Mouse (Mus musculus): Measurements from ENCODE around the gene Dhx16. TPM values are rescaled to one million over a fixed set of nuclear protein-coding genes. Genes with fewer than 3 reads are reported as not detected.

Gene Dhx16
- total RNA-seq, 2 experiments from 2014 or later = 72.8 to 87.6 TPM

DNA sequence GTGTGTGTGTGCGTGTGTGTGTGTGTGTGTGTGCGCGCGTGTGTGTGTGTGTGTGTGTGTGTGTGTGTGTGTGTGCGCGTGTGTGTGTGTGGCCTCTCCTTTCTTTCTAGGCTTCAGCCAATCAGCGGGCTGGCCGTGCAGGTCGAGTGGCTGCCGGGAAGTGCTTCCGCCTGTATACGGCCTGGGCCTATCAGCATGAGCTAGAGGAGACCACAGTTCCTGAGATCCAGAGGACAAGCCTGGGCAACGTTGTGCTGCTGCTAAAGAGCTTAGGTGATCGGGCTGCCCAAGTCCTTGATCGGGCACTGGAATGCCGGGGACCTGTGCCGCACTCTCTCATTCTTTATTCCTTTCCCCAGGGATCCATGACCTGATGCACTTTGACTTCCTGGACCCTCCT lies 8.1 kb downstream of the Dhx16 start:
- no peak for ATAC-seq (ENCODE audit: poor library complexity, severe bottlenecking)

DNA sequence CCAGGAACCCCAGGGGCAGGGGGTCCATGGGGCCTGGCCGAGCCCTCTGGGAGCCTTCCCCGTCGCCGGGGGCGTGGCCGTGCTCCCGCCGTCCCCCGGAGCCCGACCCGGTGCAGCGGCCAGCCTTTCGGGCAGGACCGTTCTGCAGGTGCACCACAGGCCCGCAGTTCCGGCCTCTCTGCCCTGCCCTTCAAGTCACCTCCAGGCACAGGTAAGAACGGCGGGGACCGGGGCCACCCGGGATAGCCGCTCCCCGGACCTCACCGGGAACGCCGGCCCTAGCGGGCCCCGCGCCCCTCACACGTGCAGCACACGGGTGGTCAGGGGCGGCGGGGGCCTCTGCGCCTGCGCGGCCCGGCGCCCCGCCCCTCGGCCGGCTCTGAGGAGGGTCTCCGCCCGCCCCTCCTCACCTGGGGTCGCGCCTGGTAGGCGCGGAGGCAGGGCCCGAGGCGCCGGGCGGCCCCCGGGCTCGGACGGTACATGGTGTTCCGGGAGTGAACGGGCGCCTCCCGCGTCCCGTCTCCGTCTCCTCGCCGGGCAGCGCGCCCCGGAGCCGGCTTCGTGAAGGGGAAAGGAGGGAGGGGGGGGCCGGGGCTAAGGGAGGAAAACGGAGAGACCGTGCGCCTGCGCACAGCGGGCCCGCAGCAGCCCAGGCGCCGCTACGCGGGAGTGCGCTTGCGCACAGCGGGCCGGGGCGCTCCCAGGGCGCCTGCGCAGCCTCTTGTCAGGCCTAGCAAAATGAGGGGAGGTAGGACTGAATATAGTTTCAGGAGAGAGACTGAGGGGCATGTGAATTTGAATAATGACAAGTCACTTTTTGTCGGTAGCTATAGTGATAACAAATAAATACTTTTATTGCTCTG lies 17.4 kb downstream of the Dhx16 start, which contains the start of gene 2310061I04Rik:
Gene 2310061I04Rik (minus strand): TSS at position 651 of the 863 bp plus-strand sequence.
- ATAC-seq (ENCODE audit: poor library complexity, severe bottlenecking) = peak; percentile 84

GRCm38 (mm10) chr17:35897644-35898573 lies 18.3 kb downstream of the Dhx16 start:
- no peak for ATAC-seq (ENCODE audit: poor library complexity, severe bottlenecking)

DNA sequence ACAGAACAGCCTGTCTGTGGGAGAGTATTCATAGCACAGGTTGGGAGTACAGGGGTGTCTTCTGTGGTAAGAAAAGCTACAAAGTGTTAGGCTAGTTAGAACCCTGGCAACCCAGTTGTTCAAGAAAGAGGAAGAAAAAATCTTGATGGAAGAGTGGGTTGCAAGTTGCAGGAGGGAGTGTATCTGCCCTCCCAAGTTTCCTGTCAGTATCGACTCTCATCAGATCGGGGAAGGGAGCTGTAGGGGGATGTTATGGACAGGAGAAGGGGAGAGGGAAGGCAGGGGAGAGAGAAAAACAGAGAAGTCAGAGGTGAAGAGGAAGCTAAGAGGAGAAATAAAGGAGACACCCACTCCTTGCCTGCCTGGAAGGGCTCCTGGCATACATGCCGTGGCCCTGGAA lies 21.0 kb downstream of the Dhx16 start:
- ATAC-seq (ENCODE audit: poor library complexity, severe bottlenecking) = no peak

DNA sequence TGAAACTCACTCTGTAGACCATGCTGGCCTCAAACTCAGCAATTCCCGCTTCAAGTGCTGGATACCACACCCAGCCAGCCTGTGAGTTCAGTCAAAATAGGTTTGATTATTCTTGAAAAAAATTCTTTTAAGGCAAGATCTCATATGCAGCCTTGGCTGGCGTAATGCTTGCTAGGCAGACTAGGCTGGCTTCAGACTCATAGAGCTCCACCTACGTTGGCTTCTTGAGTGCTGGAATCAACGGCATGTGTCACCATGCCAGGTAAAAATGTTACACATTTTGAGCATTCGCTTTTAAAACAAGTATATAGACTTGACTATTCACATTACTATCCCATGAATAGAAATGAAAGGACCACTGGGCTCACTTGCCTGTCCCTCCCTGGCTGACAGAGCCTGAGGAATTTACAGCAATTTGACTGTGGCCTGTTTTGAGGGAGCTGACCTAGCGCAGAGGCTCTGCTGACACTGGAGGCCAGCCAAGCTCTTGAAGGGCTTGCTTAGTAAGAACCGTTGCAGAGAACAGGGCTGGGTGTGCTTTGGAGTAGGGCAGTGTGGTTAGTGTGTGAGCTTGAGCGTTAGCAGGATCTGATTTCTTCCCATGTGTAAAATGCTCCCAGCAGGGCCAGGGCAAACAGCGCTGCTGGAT lies 23.8 kb downstream of the Dhx16 start:
- ATAC-seq (ENCODE audit: poor library complexity, severe bottlenecking) = peak; percentile 30; the same call in 1 of the 2 replicates

- 0 out of 2 replicates have a peak, but pooled peaks have one; percentile 24 for ATAC-seq (ENCODE audit: poor library complexity, severe bottlenecking)
These were observed 24.4 kb downstream of the Dhx16 start for GRCm38 (mm10) chr17:35903992-35904355.

DNA sequence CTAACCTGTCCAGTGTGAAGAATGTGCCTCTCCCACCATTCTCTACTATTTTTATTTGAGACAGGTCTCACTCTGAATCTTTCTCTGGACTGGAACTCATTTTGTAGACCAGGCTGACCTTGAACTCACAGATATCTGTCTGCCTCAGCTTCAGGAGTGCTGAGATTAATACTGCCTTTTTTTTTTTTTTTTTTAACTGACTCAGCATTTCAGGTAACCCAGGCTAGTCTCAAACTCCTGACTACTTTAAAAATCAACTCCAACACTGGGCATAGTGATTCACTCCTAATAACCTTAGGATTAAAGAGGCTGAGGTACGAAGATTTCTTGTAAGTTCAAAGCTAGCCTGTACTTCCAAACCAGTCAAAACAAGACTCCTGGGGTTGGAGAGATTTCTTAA lies 26.0 kb downstream of the Dhx16 start:
- no peak for ATAC-seq (ENCODE audit: poor library complexity, severe bottlenecking)

DNA sequence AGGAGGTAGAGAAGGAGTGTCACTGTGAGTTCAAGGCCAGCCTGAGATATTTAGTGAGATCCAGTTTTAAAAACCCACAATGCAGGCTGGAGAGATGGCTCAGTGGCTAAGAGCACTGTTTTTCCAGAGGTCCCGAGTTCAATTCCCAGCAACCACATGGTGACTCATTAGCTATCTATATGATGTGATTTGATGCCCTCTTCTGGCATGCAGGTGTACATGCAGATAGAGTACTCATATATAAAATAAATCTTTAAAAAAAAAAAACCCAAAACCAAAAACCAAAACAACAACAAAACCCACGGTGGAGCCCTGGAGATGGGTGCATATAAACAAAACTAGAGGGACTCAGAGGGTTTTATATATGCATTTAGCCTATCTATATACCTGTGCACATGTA lies 28.0 kb downstream of the Dhx16 start:
- no peak for ATAC-seq (ENCODE audit: poor library complexity, severe bottlenecking)

GRCm38 (mm10) chr17:35909186-35909918 lies 29.7 kb downstream of the Dhx16 start:
- ATAC-seq (ENCODE audit: poor library complexity, severe bottlenecking) = no peak; the same call in 1 of the 2 replicates

DNA sequence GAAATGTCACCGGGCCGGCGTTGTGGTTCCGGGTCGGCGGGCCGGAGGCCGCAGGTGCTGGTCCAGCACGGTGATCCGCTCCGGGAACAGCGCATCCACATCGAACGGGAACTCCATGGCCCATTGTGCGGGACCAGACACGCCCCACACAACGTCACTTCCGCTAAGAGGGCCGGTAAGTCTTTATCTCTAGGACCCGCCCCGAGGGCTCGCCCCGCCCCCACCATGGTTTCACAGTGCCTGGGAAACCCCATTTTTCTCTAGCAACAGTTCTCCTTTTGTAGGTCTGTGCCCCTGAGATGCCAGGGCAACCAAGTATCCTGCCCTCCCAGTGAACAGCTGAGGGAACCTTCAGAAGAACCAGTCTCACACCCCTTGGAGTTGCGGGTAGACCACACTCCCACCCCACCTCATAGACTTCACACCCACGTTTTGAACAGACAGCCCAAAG lies 30.3 kb downstream of the Dhx16 start, which contains the start of gene Atat1:
Gene Atat1 (minus strand): TSS at position 157 of the 451 bp plus-strand sequence.
- peak; percentile 97 for ATAC-seq (ENCODE audit: poor library complexity, severe bottlenecking)

DNA sequence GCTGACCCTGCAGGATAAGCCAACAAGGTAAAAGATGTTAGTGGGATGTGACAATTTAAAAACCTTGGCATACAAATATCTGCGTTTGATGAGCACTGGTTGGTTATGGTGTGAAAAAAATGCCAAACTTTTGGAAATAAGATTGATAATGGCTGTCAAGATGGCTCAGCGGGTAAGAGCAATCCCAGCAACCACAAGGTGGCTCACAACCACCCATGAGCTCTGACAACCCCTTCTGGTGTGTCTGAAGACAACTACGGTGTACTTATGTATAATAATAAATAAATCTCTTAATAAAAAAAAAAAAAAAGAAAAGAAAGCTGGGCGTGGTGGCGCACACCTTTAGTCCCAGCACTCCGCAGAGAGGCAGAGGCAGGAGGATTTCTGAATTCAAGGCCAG lies 35.4 kb downstream of the Dhx16 start:
- no peak for ATAC-seq (ENCODE audit: poor library complexity, severe bottlenecking)

GRCm38 (mm10) chr17:35915538-35916296 lies 36.1 kb downstream of the Dhx16 start:
- 0 out of 2 replicates have a peak, but pooled peaks have one; percentile 0 for ATAC-seq (ENCODE audit: poor library complexity, severe bottlenecking)

- peak; percentile 82 for ATAC-seq (ENCODE audit: poor library complexity, severe bottlenecking)
These were observed 36.9 kb downstream of the Dhx16 start, which contains the start of the genes Mrps18b and Ppp1r10 for GRCm38 (mm10) chr17:35916297-35917142. Gene Mrps18b (minus strand): TSS chr17:35916389. Gene Ppp1r10 (plus strand): TSS chr17:35916434.

- ATAC-seq (ENCODE audit: poor library complexity, severe bottlenecking) = peak; percentile 2; the same call in 1 of the 2 replicates
These were observed 37.5 kb downstream of the Dhx16 start for GRCm38 (mm10) chr17:35917143-35917462.

- ATAC-seq (ENCODE audit: poor library complexity, severe bottlenecking) = no peak
These were observed 38.0 kb downstream of the Dhx16 start for GRCm38 (mm10) chr17:35917463-35918251.

DNA sequence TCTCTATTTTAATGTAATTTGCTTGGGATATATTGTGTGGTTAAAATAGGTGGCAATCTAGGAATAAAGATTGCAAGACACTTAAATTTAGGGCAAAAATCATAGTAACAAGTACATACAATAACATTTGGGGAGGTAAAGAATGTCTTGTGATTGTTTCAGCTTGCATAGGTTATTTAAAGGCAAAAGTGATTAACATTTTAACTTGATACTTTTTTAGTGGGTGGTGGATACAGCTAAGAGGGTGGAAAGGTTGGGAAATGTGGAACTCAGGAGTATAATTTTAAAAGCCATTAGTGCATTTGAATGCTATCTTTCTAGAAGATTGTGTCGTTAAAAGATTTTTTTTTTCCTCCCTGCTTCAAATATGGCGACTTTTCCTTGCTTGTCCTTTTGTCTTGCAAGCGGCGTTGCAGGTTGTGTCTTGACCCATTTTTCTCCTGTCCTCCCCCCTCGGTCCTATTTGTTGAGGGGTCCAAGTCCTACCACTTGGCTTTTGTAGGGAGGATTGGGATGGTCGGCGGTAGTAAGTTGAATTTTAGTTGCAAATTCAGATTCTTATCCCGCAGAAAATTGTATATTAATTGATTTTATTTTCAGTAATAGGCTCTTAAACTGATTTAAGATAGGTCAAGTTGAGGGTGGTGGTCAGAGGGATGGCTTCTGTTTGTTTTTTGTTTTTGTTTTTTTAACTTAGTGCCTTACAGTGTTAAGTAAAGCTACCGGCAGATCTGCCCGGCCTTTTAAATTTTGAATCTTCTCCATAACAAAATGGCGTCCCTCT lies 38.8 kb downstream of the Dhx16 start:
- no peak for ATAC-seq (ENCODE audit: poor library complexity, severe bottlenecking)

Data from megakaryocyte, adult 5-6 weeks (primary cell).